Mouse (Mus musculus): ENCODE measurements at regions not wholly inside any gene's neighbourhood (a gene's known extent, or its start where the extent isn't known, plus 50 kb on each side); places are given as distances from the start of the nearest gene placed in this dataset.

- no peak for TF ChIP-seq EP300 (IDR thresholded peaks at IDR 0.05; ENCODE audit: insufficient read depth, low read depth, low read length)
- no peak for TF ChIP-seq CTCF (IDR thresholded peaks at IDR 0.05)
- TF ChIP-seq POLR2A (IDR thresholded peaks at IDR 0.05; ENCODE audit: insufficient read depth, low read depth, low read length), result no peak
- H3K4me1 ChIP-seq (ENCODE audit: control insufficient read depth, insufficient read depth, low read length), result no peaks in the 10 kb centered on the region
- no peaks in the 10 kb centered on the region for H3K27me3 ChIP-seq (ENCODE audit: control insufficient read depth, insufficient read depth, low read length)
- no peak for DNase-seq
- no peak overlapping the region for H3K27ac ChIP-seq
- H3K4me3 ChIP-seq, result no peak overlapping the region
- 21% methylated on average over 3 of the region's 3 CpGs for WGBS
- no peaks in the 10 kb centered on the region for H3K79me2 ChIP-seq (replicated peaks; ENCODE audit: control insufficient read depth, insufficient read depth, low read length)
- H3K36me3 ChIP-seq (ENCODE audit: control insufficient read depth, insufficient read depth, low read length), result no peaks in the 10 kb centered on the region
- intact Hi-C loops (cut with DNase I), result no loop called here
- H3K9ac ChIP-seq (ENCODE audit: low read depth, low read length), result no peak overlapping the region
Measured at GRCm38 (mm10) chr10:25730470-25730869, 194.4 kb upstream of the Smlr1 start.

- no peak for DNase-seq
- Histone ChIP-seq H3K79me2 (replicated peaks; ENCODE audit: control insufficient read depth, insufficient read depth, low read length) (no peaks in the 10 kb centered on the region), H3K4me3 (no peak overlapping the region), H3K27ac (no peak overlapping the region), H3K27me3 (ENCODE audit: control insufficient read depth, insufficient read depth, low read length) (no peaks in the 10 kb centered on the region), H3K36me3 (ENCODE audit: control insufficient read depth, insufficient read depth, low read length) (no peaks in the 10 kb centered on the region), H3K9ac (ENCODE audit: low read depth, low read length) (no peak overlapping the region), H3K4me1 (ENCODE audit: control insufficient read depth, insufficient read depth, low read length) (no peaks in the 10 kb centered on the region)
- 90% methylated on average over 1 of the region's 1 CpGs for WGBS
- intact Hi-C loops (cut with DNase I), result no loop called here
- no peak for TF ChIP-seq EP300 (IDR thresholded peaks at IDR 0.05; ENCODE audit: insufficient read depth, low read depth, low read length)
- no peak for TF ChIP-seq CTCF (IDR thresholded peaks at IDR 0.05)
- no peak for TF ChIP-seq POLR2A (IDR thresholded peaks at IDR 0.05; ENCODE audit: insufficient read depth, low read depth, low read length)
Measured at GRCm38 (mm10) chr10:25723966-25724365, 187.9 kb upstream of the Smlr1 start.

- DNase-seq, result no peak
- H3K79me2 ChIP-seq (replicated peaks; ENCODE audit: control insufficient read depth, insufficient read depth, low read length), result no peaks in the 10 kb centered on the region
- H3K4me1 ChIP-seq (ENCODE audit: control insufficient read depth, insufficient read depth, low read length), result no peaks in the 10 kb centered on the region
- no peak for TF ChIP-seq EP300 (IDR thresholded peaks at IDR 0.05; ENCODE audit: insufficient read depth, low read depth, low read length)
- no peak for TF ChIP-seq CTCF (IDR thresholded peaks at IDR 0.05)
- no peak for TF ChIP-seq POLR2A (IDR thresholded peaks at IDR 0.05; ENCODE audit: insufficient read depth, low read depth, low read length)
- H3K4me3 ChIP-seq, result no peak overlapping the region
- intact Hi-C loops (cut with DNase I), result no loop called here
- 56% methylated on average over 4 of the region's 4 CpGs for WGBS
- no peak overlapping the region for H3K27ac ChIP-seq
- no peak overlapping the region for H3K9ac ChIP-seq (ENCODE audit: low read depth, low read length)
- no peaks in the 10 kb centered on the region for H3K36me3 ChIP-seq (ENCODE audit: control insufficient read depth, insufficient read depth, low read length)
- H3K27me3 ChIP-seq (ENCODE audit: control insufficient read depth, insufficient read depth, low read length), result no peaks in the 10 kb centered on the region
Measured at GRCm38 (mm10) chr10:25715747-25716146, 179.7 kb upstream of the Smlr1 start.

DNA sequence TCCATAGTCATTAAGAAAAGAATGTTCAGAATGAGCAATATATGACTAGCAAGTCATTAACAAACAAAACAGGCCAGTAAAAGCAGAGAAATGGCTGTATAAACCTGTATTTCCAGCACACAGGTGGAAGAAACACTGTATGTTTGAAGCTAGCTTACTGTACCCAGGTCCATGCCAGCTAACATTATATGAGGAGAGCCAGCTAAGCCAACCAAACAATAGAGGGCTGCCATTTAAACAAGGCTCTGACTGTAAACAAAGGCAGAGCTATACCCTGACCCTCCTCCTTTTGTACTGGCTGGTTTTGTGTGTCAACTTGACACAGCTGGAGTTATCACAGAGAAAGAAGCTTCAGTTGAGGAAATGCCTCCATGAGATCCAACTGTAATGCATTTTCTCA is 178.6 kb upstream of the Smlr1 start:
- H3K4me1 ChIP-seq (ENCODE audit: control insufficient read depth, insufficient read depth, low read length), result no peaks in the 10 kb centered on the region
- H3K27me3 ChIP-seq (ENCODE audit: control insufficient read depth, insufficient read depth, low read length), result no peaks in the 10 kb centered on the region
- no peak for DNase-seq
- H3K4me3 ChIP-seq, result no peak overlapping the region
- no peak overlapping the region for H3K9ac ChIP-seq (ENCODE audit: low read depth, low read length)
- no peaks in the 10 kb centered on the region for H3K36me3 ChIP-seq (ENCODE audit: control insufficient read depth, insufficient read depth, low read length)
- intact Hi-C loops (cut with DNase I), result no loop called here
- no peak overlapping the region for H3K27ac ChIP-seq
- no peaks in the 10 kb centered on the region for H3K79me2 ChIP-seq (replicated peaks; ENCODE audit: control insufficient read depth, insufficient read depth, low read length)
- TF ChIP-seq POLR2A (IDR thresholded peaks at IDR 0.05; ENCODE audit: insufficient read depth, low read depth, low read length) (no peak), EP300 (IDR thresholded peaks at IDR 0.05; ENCODE audit: insufficient read depth, low read depth, low read length) (no peak), CTCF (IDR thresholded peaks at IDR 0.05) (no peak)

DNA sequence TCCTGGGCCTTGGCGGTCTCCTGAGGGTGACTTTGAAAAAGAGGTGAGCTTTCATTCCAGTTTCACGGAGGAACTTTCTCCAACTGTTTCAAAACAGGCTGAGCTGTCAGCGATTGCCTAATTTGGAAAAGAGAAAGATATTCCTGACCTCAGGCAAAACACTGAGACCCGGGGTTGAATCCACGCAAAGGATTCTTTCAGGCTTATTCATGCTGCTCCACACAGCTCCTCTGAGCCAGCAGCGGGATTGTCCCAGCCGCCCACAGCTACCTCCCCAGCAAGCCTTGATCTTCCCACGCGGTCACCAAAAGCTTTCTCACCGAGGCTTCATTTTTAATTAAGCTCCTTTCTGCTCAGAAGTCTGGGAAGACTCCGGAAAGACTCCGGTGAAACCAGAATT is 178.0 kb upstream of the Smlr1 start:
- no peaks in the 10 kb centered on the region for H3K4me1 ChIP-seq (ENCODE audit: control insufficient read depth, insufficient read depth, low read length)
- DNase-seq, result peak; percentile 21 to 42

DNA sequence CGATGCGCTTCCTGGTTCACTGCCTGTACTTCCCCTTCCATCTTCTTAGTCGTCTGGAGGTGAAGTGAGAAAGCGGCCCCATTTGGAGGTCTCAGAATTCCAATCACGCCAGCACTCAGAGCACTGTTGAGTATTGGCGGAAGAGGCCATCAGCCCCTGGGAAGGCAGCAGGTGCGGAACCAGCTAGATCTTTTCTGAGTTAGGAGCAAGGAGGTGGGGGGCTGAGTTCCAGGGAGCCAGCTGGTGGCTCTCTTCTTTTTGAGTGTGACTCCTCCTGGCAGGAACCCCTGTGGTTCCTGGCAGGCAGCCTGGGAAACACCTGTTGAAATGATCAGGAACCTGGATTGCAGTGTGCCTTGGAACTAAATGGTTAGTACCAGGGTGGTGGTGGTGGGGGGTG is 171.9 kb upstream of the Smlr1 start:
- TF ChIP-seq CTCF (IDR thresholded peaks at IDR 0.05) (no peak), POLR2A (IDR thresholded peaks at IDR 0.05; ENCODE audit: insufficient read depth, low read depth, low read length) (no peak), EP300 (IDR thresholded peaks at IDR 0.05; ENCODE audit: insufficient read depth, low read depth, low read length) (no peak)
- WGBS, result 47% methylated on average over 7 of the region's 7 CpGs
- Histone ChIP-seq H3K4me3 (no peak overlapping the region), H3K27me3 (ENCODE audit: control insufficient read depth, insufficient read depth, low read length) (no peaks in the 10 kb centered on the region), H3K4me1 (ENCODE audit: control insufficient read depth, insufficient read depth, low read length) (no peaks in the 10 kb centered on the region), H3K36me3 (ENCODE audit: control insufficient read depth, insufficient read depth, low read length) (no peaks in the 10 kb centered on the region), H3K9ac (ENCODE audit: low read depth, low read length) (no peak overlapping the region), H3K27ac (no peak overlapping the region), H3K79me2 (replicated peaks; ENCODE audit: control insufficient read depth, insufficient read depth, low read length) (no peaks in the 10 kb centered on the region)
- peak in 1 of 2 experiments; percentile 18 for DNase-seq
- intact Hi-C loops (cut with DNase I), result no loop called here

More for the DNA sequence above, 178.0 kb upstream of the Smlr1 start:
- Histone ChIP-seq H3K4me3 (no peak overlapping the region), H3K27ac (no peak overlapping the region), H3K9ac (ENCODE audit: low read depth, low read length) (no peak overlapping the region), H3K27me3 (ENCODE audit: control insufficient read depth, insufficient read depth, low read length) (no peaks in the 10 kb centered on the region), H3K36me3 (ENCODE audit: control insufficient read depth, insufficient read depth, low read length) (no peaks in the 10 kb centered on the region), H3K79me2 (replicated peaks; ENCODE audit: control insufficient read depth, insufficient read depth, low read length) (no peaks in the 10 kb centered on the region)
- intact Hi-C loops (cut with DNase I), result no loop called here
- no peak for TF ChIP-seq POLR2A (IDR thresholded peaks at IDR 0.05; ENCODE audit: insufficient read depth, low read depth, low read length)
- no peak for TF ChIP-seq CTCF (IDR thresholded peaks at IDR 0.05)
- TF ChIP-seq EP300 (IDR thresholded peaks at IDR 0.05; ENCODE audit: insufficient read depth, low read depth, low read length), result no peak
- WGBS, result 56% methylated on average over 12 of the region's 12 CpGs
